Mouse (Mus musculus): ENCODE data around the gene Cstf2. TPM values are rescaled to one million over a fixed set of nuclear protein-coding genes. Genes with fewer than 3 reads are reported as not detected.

The Cstf2 gene
- polyA plus RNA-seq (2012; rRNA removed): 20.9 and 25.0 TPM in 2 replicates

GRCm38 (mm10) chrX:134058987-134059712 is at the start of gene Cstf2:
Gene Cstf2, plus strand, starts transcription at chrX:134059187.

Other genes with a start within 250 kb of the Cstf2 start
- gene Tnmd, start 208.2 kb upstream of the Cstf2 start, polyA plus RNA-seq (2012; rRNA removed): not detected in 2 replicates
- 6.9 and 7.3 TPM in 2 replicates for gene Tspan6, start 160.8 kb upstream of the Cstf2 start, polyA plus RNA-seq (2012; rRNA removed)
- 14.0 and 16.0 TPM in 2 replicates for gene Srpx2, start 150.8 kb upstream of the Cstf2 start, polyA plus RNA-seq (2012; rRNA removed)
- 3.9 and 5.5 TPM in 2 replicates for gene Sytl4, start 77.4 kb upstream of the Cstf2 start, polyA plus RNA-seq (2012; rRNA removed)
- 0.33 and 0.34 TPM in 2 replicates for gene Xkrx, start 102.9 kb downstream of the Cstf2 start, polyA plus RNA-seq (2012; rRNA removed)
- gene Arl13a, start 128.3 kb downstream of the Cstf2 start, polyA plus RNA-seq (2012; rRNA removed): not detected in 2 replicates
- gene Nox1, start 162.8 kb downstream of the Cstf2 start, polyA plus RNA-seq (2012; rRNA removed): not detected in 2 replicates
- gene Trmt2b, start 217.8 kb downstream of the Cstf2 start, polyA plus RNA-seq (2012; rRNA removed): 5.6 and 7.7 TPM in 2 replicates
- 11.7 and 14.8 TPM in 2 replicates for gene Tmem35a, start 236.0 kb downstream of the Cstf2 start, polyA plus RNA-seq (2012; rRNA removed)
- gene Cenpi, start 248.9 kb downstream of the Cstf2 start, polyA plus RNA-seq (2012; rRNA removed): 0.57 and 1.0 TPM in 2 replicates

Measured in ovary, adult 2 months (tissue).